Mouse (Mus musculus) thymus, adult 2 months (tissue): Measurements from ENCODE around the gene Lhx1.

ENCODE experiments used
- CTCF ChIP-seq: fragments of 200-500 bp; IDR thresholded peaks from 2 replicates; pipeline ENCODE4 v1.5.1; 2012; ENCODE audit warnings: mild to moderate bottlenecking, control low read depth, low read length, moderate library complexity, borderline replicate concordance; ENCODE audit not compliant: control insufficient read depth, poor library complexity, insufficient read depth; ENCODE audit errors: extremely low read depth
- POLR2A ChIP-seq: fragments of 200-500 bp; IDR thresholded peaks from 2 replicates; pipeline ENCODE4 v1.6.1; 2012; ENCODE audit warnings: mild to moderate bottlenecking, low read length, control low read depth, moderate library complexity; ENCODE audit not compliant: control insufficient read depth, poor library complexity, insufficient read depth; ENCODE audit errors: extremely low read depth

DNA sequence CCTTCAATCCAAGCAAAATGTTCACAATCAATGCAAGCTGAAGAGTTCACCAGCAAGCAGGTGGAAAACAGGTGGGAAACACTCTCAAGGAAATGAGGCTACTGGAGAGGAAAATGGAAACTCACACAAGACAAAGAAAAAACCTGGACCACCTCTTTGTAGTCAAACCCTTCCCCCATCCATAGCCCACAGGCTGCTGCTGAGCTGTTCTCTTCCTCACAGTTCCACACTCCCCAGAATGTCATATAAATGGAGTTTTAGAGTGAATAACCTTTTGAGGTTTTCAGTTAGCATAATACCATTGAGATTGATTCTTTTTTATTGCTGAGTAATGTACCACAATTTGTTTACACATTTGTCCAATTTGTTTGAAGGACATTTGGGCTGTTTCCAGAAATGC, 28.4 kb downstream of the Lhx1 start:
- no peak for TF ChIP-seq POLR2A
- no peak for TF ChIP-seq CTCF
